Mouse (Mus musculus) spleen, adult 2 months (tissue): ENCODE results near the gene Cadps.

ENCODE experiments used
- CTCF ChIP-seq: fragments of 200-500 bp; IDR thresholded peaks from 2 replicates; pipeline ENCODE4 v1.5.1; 2011; ENCODE audit warnings: mild to moderate bottlenecking, inconsistent platforms; ENCODE audit not compliant: insufficient read depth, insufficient read length, insufficient replicate concordance; ENCODE audit errors: extremely low read depth
- POLR2A ChIP-seq: fragments of 200-500 bp; IDR thresholded peaks from 2 replicates; pipeline ENCODE4 v1.6.1; 2011; ENCODE audit warnings: low read depth, low read length, inconsistent platforms

DNA sequence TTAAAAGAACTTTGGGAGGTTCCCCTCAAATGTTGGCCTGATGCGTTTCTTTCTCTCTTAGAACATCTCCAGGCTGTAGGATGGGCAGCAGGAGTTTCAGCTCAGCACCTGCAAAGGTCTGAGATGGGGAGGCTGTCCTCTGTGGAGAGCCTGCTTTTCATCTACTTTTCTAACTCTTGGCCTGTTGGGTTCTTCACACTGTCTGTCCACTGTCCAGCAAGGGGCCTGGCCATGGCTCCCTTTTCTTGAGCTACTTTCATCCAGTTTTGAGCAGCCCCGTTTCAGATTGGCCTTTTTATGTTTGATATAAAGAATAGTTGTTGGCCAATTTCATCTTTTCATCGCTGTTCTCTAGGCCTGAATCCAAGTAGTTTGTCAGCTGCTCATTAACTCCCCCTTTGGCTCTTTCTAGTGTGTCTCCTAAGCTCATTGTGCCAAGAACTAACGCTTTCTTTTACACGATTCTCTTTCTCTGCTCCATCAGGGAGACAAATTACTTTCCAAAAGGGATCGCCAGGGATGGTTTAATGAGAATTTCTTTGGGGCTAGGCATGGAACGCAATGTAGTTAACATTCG lies 485.4 kb downstream of the Cadps start:
- no peak for TF ChIP-seq POLR2A
- no peak for TF ChIP-seq CTCF
